Mouse (Mus musculus) midbrain, embryonic 15.5 days (tissue): ENCODE measurements at regions not wholly inside any gene's neighbourhood (a gene's known extent, or its start where the extent isn't known, plus 50 kb on each side); places are given as distances from the start of the nearest gene placed in this dataset.

Experiments
- ATAC-seq: fragments of 200-750 bp; cut with Nextera tagmentation; replicated peaks from 2 replicates; pipeline ENCODE4 v1.8.0; 2017; ENCODE audit warnings: moderate TSS enrichment
- H3K27ac ChIP-seq: fragments of 300-500 bp; sonication (generic); 2 replicates; pipeline ENCODE4 v1.5.1; 2015; ENCODE audit warnings: mild to moderate bottlenecking, inconsistent platforms
- H3K27me3 ChIP-seq: fragments of 300-500 bp; sonication (generic); replicated peaks from 2 replicates; pipeline ENCODE4 v1.6.1; 2015; ENCODE audit warnings: inconsistent platforms
- H3K36me3 ChIP-seq: fragments of 300-500 bp; sonication (generic); replicated peaks from 2 replicates; pipeline ENCODE4 v1.6.1; 2015; ENCODE audit warnings: inconsistent platforms
- H3K4me1 ChIP-seq: fragments of 300-500 bp; sonication (generic); 2 replicates; pipeline ENCODE4 v1.6.1; 2015; ENCODE audit warnings: inconsistent platforms
- H3K4me2 ChIP-seq: fragments of 300-500 bp; sonication (generic); 2 replicates; pipeline ENCODE4 v1.6.1; 2015; ENCODE audit warnings: inconsistent platforms, mild to moderate bottlenecking, moderate library complexity
- H3K4me3 ChIP-seq: fragments of 300-500 bp; sonication (generic); 2 replicates; pipeline ENCODE4 v1.5.1; 2015; ENCODE audit warnings: mild to moderate bottlenecking, inconsistent platforms
- H3K9ac ChIP-seq: fragments of 300-500 bp; sonication (generic); 2 replicates; pipeline ENCODE4 v1.6.1; 2015; ENCODE audit warnings: mild to moderate bottlenecking, inconsistent platforms
- H3K9me3 ChIP-seq: fragments of 300-500 bp; sonication (generic); 2 replicates; pipeline ENCODE4 v1.6.1; 2016; ENCODE audit warnings: inconsistent platforms
- WGBS: fragments of 180-500 bp; shearing (Covaris S2); methylation state at CpG from one replicate; pipeline ENCODE4 v1.1.7; 2015; ENCODE audit warnings: mixed read lengths; 5-methylcytosine and 5-hydroxymethylcytosine counted together

DNA sequence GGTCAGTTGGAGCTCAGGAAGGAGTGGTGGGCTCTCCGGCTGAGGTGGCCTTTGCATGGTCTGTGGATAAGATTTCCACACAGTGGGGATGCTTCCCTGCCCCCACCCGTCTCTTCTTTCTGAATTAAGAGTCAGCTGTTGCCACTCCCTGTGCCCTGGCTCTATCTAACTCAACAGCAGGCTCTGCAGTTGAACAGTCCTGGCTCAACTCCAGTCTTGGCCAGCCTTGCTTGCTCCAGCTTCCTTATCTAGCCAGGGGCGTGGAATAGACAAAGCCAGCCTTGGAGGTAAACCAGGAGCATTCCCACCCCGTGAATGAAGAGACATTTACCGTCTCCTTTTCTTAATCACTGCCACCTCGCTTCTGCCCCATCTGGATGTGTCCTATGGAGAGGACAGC, 89.7 kb downstream of the Mn1 start:
- ATAC-seq = no peak
- Histone ChIP-seq H3K36me3 (no peaks in the 10 kb centered on the region), H3K9ac (no peak overlapping the region), H3K27me3 (no peaks in the 10 kb centered on the region), H3K27ac (no peak overlapping the region), H3K9me3 (no peaks in the 10 kb centered on the region), H3K4me3 (no peak overlapping the region), H3K4me2 (no peak overlapping the region), H3K4me1 (peaks cover 21% of the 10 kb centered on the region)
- WGBS = 65% methylated on average over 6 of the region's 6 CpGs

DNA sequence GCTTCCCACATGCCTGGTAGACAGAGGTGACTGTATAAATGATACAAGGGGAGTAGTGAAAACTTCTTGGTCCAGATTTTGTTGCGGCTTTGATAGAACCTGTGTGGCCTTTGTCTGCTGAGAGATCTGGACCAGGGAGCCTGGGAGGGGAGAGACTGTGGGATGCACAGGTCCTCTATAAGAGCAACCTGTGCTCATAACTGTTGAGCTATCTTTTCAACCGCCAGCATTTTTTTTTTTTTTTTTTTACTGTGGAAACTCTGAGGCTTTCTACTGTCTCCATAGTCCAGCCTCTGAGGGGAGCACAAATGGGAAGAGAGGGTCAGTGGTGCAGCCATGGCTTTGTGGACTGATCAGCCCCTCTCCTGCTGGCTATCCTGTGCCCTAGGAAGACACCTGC, 90.2 kb downstream of the Mn1 start:
- H3K9ac ChIP-seq = no peak overlapping the region
- no peaks in the 10 kb centered on the region for H3K27me3 ChIP-seq
- 90% methylated on average over 2 of the region's 2 CpGs for WGBS
- H3K4me3 ChIP-seq = no peak overlapping the region
- no peaks in the 10 kb centered on the region for H3K9me3 ChIP-seq
- peaks cover 26% of the 10 kb centered on the region for H3K4me1 ChIP-seq
- no peak overlapping the region for H3K4me2 ChIP-seq
- no peak overlapping the region for H3K27ac ChIP-seq
- no peaks in the 10 kb centered on the region for H3K36me3 ChIP-seq
- no peak for ATAC-seq

DNA sequence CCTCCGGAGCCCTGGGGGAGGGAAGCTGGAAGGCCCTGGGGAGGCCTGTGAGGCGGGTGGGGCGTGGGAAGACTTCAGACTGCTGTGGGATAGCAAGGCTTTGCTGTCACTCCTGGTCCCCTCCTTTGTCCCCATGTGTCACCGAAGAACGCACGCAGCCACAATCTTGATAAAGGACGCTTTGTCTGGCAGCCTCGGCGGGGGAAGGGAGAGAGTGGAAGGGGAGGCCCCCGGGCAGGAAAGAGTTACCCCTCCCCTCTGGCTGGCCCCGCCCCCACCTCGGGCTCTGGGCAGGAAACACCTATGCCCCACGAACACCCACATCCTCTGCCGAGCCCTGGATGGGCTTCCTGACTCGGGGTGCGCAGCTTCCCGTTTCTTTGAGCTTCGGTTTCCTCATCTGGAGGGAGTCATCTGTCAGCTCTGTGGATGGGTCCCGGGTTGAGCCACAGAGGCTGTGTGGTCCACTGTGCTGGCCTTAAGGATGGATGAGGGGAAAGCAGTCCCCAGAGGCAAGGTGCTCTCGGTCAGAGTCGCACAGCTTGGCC, 91.9 kb downstream of the Mn1 start:
- no peak overlapping the region for H3K4me3 ChIP-seq
- 0 out of 2 replicates have a peak, but pooled peaks have one; percentile 25 for ATAC-seq
- peaks cover 28% of the 10 kb centered on the region for H3K4me1 ChIP-seq

DNA sequence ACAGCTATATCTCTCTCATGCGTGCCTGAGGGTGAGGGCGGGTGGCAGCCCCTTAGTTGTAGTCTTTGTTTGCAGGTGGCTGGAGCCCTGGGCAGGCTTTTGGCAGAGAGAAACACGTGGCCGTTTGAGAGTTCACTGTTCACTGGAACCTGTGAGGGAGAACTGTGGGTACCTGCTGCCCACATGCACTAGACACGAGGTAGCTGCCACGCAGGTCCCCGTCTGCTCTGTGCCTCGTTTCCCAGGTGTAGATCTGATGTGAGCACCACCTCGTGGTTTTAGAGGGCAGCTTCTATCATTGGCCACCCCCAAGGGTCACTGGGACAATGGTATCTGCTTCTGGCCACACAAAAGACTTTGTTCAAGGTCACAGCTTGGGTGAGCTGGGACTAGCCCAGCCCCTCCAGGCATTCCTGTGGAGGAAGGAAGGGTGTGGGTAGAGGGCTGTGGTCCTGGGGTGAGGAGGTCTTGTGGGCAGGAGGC, 92.5 kb downstream of the Mn1 start:
- Histone ChIP-seq H3K27me3 (no peaks in the 10 kb centered on the region), H3K9ac (no peak overlapping the region), H3K4me2 (peak overlapping the region; percentile 18), H3K4me1 (peaks cover 28% of the 10 kb centered on the region), H3K36me3 (no peaks in the 10 kb centered on the region), H3K27ac (peak overlapping the region; percentile 13; the same call in 1 of the 2 replicates), H3K9me3 (no peaks in the 10 kb centered on the region), H3K4me3 (no peak overlapping the region)
- WGBS = 5% methylated on average over 9 of the region's 9 CpGs
- ATAC-seq = no peak

More for the DNA sequence above, 91.9 kb downstream of the Mn1 start:
- H3K27ac ChIP-seq = peak overlapping the region; percentile 21; the same call in 1 of the 2 replicates
- H3K36me3 ChIP-seq = no peaks in the 10 kb centered on the region
- no peak overlapping the region for H3K9ac ChIP-seq
- WGBS = 2% methylated on average over 21 of the region's 21 CpGs
- H3K27me3 ChIP-seq = no peaks in the 10 kb centered on the region
- H3K9me3 ChIP-seq = no peaks in the 10 kb centered on the region
- peak overlapping the region; percentile 18 for H3K4me2 ChIP-seq

DNA sequence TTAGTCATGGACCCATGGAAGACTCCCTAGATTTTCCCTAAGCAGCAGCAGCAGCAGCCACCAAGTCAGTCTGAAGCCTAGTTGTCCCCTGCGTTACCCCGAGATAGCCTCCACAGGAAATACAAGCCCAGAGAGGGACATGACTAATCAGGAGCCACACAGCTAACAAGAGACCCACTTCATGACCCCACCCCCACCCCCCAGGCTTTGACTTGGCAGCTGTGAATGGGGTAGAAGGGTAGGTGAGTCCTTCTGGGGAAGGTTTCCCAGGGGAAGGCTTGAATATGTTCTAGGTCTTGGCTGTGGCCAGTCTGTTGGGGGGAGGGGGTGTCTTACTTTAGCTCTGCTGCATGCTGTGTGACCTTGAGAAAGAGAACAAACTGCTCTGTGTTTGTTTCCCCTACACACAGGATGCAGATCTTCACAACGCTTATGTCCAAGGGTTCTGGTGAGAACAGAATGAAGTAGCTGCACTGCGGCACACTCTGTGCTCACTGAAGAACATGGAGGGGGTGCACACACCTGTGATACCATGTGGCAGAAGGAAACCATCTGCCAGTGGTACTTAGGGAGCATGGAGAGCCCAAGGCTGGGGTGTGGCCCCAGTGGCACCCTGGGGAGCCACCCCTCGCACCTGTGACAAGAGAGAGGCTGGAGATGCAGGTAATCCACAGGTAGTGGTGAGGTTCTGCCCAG, 93.2 kb downstream of the Mn1 start:
- H3K9ac ChIP-seq = no peak overlapping the region
- no peaks in the 10 kb centered on the region for H3K27me3 ChIP-seq
- ATAC-seq = 0 out of 2 replicates have a peak, but pooled peaks have one; percentile 13
- no peak overlapping the region for H3K27ac ChIP-seq
- no peaks in the 10 kb centered on the region for H3K36me3 ChIP-seq
- H3K4me2 ChIP-seq = no peak overlapping the region
- no peak overlapping the region for H3K4me3 ChIP-seq
- H3K4me1 ChIP-seq = peaks cover 33% of the 10 kb centered on the region
- WGBS = 71% methylated on average over 5 of the region's 5 CpGs
- no peaks in the 10 kb centered on the region for H3K9me3 ChIP-seq

DNA sequence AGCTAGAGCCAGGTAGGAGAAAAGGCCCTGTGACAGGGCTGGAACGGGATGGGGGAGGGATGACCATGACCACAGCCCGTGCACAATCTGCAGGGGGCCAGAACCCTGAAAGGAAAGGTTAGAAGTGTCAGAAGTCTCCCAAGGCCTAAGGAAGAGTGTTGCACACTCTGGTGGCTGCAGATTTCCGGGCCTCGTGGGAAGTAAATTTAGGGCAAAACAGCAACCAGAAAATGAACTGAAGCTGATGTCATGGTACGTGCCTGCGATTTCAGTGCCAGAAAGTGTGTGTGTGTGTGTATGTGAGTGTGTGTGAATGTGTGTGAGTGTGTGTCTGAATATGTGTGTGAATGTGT, 93.7 kb downstream of the Mn1 start:
- Histone ChIP-seq H3K4me2 (no peak overlapping the region), H3K4me1 (peaks cover 33% of the 10 kb centered on the region), H3K4me3 (no peak overlapping the region), H3K36me3 (no peaks in the 10 kb centered on the region), H3K9me3 (no peaks in the 10 kb centered on the region), H3K27ac (no peak overlapping the region), H3K9ac (no peak overlapping the region), H3K27me3 (no peaks in the 10 kb centered on the region)
- WGBS = 56% methylated on average over 6 of the region's 6 CpGs
- ATAC-seq = no peak

DNA sequence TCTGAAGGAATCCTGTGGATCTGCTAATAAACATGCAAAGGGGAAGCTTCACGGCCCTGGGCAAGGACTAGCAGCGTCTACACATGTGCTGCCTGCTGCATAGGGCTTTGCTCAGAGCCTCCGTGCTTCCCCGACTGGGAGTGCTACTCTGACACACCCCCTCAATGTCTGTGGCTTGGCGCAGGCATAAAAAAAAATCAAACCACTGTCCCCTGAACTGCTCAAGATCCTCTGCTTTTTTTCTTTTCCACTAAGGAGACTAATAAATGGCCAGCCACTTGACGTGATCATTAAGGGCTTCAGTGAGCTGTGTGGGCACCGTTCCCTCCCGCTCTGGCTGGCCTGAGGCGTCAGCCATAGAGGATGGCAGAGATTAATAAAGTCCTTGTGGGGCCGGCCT, 94.8 kb downstream of the Mn1 start:
- no peaks in the 10 kb centered on the region for H3K9me3 ChIP-seq
- peaks cover 26% of the 10 kb centered on the region for H3K4me1 ChIP-seq
- H3K36me3 ChIP-seq = no peaks in the 10 kb centered on the region
- H3K9ac ChIP-seq = no peak overlapping the region
- H3K27me3 ChIP-seq = no peaks in the 10 kb centered on the region
- no peak overlapping the region for H3K4me2 ChIP-seq
- ATAC-seq = 0 out of 2 replicates have a peak, but pooled peaks have one; percentile 15
- H3K4me3 ChIP-seq = no peak overlapping the region
- H3K27ac ChIP-seq = peak overlapping the region; percentile 23
- 6% methylated on average over 10 of the region's 10 CpGs for WGBS

DNA sequence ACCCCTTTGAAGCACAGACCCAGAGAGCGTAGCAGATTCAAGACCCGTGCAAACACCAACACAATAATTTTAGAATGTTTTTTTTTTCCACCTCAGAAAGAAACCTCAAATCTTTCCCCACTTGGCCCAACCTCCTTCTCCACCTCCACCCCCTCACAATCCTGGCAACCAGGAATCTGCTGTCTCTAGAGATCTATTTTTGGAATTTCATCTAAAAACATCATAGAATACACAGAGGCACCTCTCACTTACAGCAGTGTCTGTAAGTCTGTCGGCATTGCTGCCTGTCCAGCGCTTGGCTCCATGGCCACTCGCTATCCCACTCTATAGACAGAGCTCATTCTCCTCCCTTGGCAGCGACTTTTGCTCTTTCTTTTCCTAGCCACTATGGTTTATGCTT, 96.8 kb downstream of the Mn1 start:
- Histone ChIP-seq H3K4me2 (no peak overlapping the region), H3K27me3 (no peaks in the 10 kb centered on the region), H3K4me3 (no peak overlapping the region), H3K9ac (no peak overlapping the region), H3K9me3 (no peaks in the 10 kb centered on the region), H3K27ac (no peak overlapping the region), H3K4me1 (peaks cover 22% of the 10 kb centered on the region), H3K36me3 (no peaks in the 10 kb centered on the region)
- no peak for ATAC-seq
- 77% methylated on average over 6 of the region's 6 CpGs for WGBS

DNA sequence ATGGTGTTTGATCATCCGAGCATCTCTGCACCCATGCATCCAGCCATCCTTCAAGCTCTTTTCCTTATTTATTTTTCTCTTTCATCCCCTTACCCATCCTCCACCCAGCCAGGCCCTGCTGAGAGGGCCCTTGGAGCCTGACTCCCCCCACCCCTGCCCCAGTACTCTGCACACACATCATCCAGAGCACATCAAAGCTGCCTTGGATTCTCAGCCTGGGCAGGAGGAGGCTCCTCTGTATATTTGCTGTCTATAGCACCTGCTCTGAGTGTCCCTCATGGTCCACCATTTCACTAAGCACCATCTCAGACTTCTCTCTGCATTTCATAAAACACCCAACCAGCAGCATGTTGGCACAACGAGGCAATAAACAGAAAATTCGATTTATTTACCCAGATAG, 101.9 kb downstream of the Mn1 start:
- Histone ChIP-seq H3K9ac (no peak overlapping the region), H3K27ac (peak overlapping the region; percentile 81), H3K4me3 (no peak overlapping the region), H3K9me3 (no peaks in the 10 kb centered on the region), H3K36me3 (no peaks in the 10 kb centered on the region), H3K27me3 (no peaks in the 10 kb centered on the region), H3K4me1 (peaks cover 18% of the 10 kb centered on the region), H3K4me2 (no peak overlapping the region)
- 38% methylated on average over 3 of the region's 3 CpGs for WGBS
- ATAC-seq = peak; percentile 33; the same call in 1 of the 2 replicates

DNA sequence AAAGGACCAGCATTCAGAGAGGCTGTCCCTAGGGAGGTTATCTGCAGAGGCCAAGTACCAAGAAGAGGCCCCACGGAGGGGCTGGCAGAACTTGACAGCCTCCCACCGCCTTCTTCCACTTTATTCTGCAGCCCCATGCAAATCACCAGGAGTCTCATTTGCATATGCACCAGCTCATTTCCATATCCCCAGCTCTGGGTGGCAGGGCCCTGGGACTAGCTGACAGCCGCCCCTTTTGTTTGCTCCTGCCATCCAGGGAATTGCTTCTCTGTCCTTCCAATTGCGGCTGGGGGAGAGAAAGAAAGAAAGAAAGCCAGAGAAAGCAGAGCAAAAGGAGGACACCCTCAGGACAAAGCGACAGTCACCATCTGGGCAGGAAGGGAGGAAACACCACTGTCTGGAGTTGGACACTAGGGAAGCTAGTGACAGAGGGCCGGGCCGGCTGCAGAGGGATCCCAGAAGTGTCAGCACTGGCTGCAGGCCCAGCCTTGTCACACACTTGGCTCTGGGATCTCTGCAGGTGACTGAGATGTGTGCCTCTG, 102.4 kb downstream of the Mn1 start:
- H3K36me3 ChIP-seq = no peaks in the 10 kb centered on the region
- 9% methylated on average over 7 of the region's 7 CpGs for WGBS
- H3K4me2 ChIP-seq = no peak overlapping the region
- no peaks in the 10 kb centered on the region for H3K27me3 ChIP-seq
- peak; percentile 81 for ATAC-seq
- no peaks in the 10 kb centered on the region for H3K9me3 ChIP-seq
- H3K4me3 ChIP-seq = no peak overlapping the region
- no peak overlapping the region for H3K9ac ChIP-seq
- H3K4me1 ChIP-seq = peaks cover 18% of the 10 kb centered on the region
- H3K27ac ChIP-seq = peak overlapping the region; percentile 81

DNA sequence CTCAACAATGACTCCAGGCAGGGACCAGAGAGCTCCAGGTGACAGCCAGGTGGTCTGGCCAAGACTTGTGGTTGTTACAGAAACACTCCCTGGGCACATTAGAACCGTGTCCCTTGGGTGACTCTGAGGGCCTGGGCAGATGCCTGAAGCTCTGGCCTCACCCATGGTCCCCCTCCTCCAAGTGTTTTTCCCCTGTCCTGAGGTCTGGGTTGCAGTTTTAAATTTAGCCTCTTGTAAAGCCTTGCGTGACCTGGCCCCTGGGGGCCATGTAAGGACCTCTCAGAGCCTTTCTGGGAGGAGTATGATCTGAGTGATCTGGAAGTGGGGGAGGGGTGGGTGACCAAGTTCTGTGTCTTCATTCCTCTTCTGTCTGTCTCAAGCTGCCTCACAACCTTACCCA, 104.7 kb downstream of the Mn1 start:
- ATAC-seq = no peak
- Histone ChIP-seq H3K9ac (no peak overlapping the region), H3K27me3 (no peaks in the 10 kb centered on the region), H3K9me3 (no peaks in the 10 kb centered on the region), H3K4me3 (no peak overlapping the region), H3K4me2 (no peak overlapping the region), H3K27ac (no peak overlapping the region), H3K36me3 (no peaks in the 10 kb centered on the region), H3K4me1 (peaks cover 13% of the 10 kb centered on the region)
- WGBS = 81% methylated on average over 2 of the region's 2 CpGs

DNA sequence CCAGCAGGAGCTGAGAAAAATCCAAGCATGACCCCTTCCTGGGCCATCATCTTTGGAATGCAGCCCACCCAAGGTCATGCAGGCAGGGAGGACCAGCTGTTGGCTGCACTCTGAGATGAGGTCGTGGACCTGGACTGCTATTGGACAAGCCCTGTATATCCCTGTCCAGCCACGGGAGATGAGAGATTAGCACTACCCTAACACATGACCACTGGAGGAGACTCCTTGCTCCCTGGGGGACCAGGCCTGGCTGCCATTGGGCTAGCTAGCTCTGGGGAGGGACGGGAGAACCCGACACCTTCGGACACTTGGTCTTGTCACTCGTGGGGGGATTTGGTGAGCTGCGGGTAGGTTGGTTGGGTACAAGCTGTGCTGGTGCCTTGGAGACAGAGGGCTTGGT, 105.4 kb downstream of the Mn1 start:
- H3K36me3 ChIP-seq = no peaks in the 10 kb centered on the region
- no peak overlapping the region for H3K9ac ChIP-seq
- H3K27ac ChIP-seq = no peak overlapping the region
- WGBS = 61% methylated on average over 7 of the region's 7 CpGs
- H3K9me3 ChIP-seq = no peaks in the 10 kb centered on the region
- H3K4me1 ChIP-seq = peaks cover 14% of the 10 kb centered on the region
- ATAC-seq = no peak
- no peaks in the 10 kb centered on the region for H3K27me3 ChIP-seq
- H3K4me3 ChIP-seq = no peak overlapping the region
- H3K4me2 ChIP-seq = no peak overlapping the region

DNA sequence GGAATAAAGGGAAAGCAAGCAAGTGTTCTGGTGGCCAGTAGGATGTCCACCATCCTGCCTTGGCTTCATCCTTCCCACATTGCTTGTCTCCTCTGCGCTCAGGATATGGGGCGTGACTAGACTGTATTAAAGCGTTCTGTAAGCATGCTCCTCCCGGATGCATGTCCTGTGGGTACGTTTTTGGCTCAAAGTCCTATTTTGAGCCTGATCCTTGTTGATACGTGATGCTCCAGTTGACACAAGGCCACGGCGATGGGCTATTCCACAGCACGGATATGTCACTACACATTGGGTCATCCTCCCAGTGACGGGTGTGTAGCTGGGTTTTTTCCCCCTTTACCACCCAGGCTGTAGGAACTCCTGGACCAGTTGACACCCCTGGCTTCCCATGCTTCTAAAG, 110.6 kb downstream of the Mn1 start:
- Histone ChIP-seq H3K9ac (no peak overlapping the region), H3K4me3 (no peak overlapping the region), H3K4me2 (no peak overlapping the region), H3K4me1 (peaks cover 15% of the 10 kb centered on the region), H3K27ac (no peak overlapping the region), H3K36me3 (no peaks in the 10 kb centered on the region), H3K27me3 (no peaks in the 10 kb centered on the region), H3K9me3 (no peaks in the 10 kb centered on the region)
- ATAC-seq = no peak
- WGBS = 85% methylated on average over 10 of the region's 10 CpGs
